Comparison of ENCODE assay signal across 8 mouse cellular contexts in genomic region chr11:87423551-87424325, GRCm38 (mm10). TPM values are rescaled to one million over a fixed set of nuclear protein-coding genes. Genes with fewer than 3 reads are reported as not detected.
A peak's percentile ranks its signal among the peaks of the same experiment; 100 is the strongest.
DNase-seq lines count a peak whose midpoint lies in the region; ATAC-seq and TF ChIP-seq lines count a peak whose summit lies in the region.

No protein-coding gene starts in this region.

- H3K4me2 ChIP-seq in forebrain, postnatal 0 days (ENCODE audit: low read depth), result no peak overlapping the region
- no peak overlapping the region for H3K4me2 ChIP-seq in midbrain, embryonic 14.5 days (ENCODE audit: low read length)

- no peak for ATAC-seq in forebrain, postnatal 0 days
- ATAC-seq in midbrain, embryonic 14.5 days (ENCODE audit: low FRiP score, low TSS enrichment), result no peak
- ATAC-seq in activated CD4-positive, CD25-positive, alpha-beta regulatory T cell, adult 4 months, result no peak

- H3K27me3 ChIP-seq in forebrain, postnatal 0 days (ENCODE audit: insufficient read depth, low read length), result no peaks in the 10 kb centered on the region
- no peaks in the 10 kb centered on the region for H3K27me3 ChIP-seq in midbrain, embryonic 14.5 days (ENCODE audit: control insufficient read depth, insufficient read depth, low read length)

- TF ChIP-seq CTCF in forebrain, postnatal 0 days (IDR thresholded peaks at IDR 0.05; ENCODE audit: low read depth), result no peak

- H3K9ac ChIP-seq in forebrain, postnatal 0 days, result no peak overlapping the region
- H3K9ac ChIP-seq in midbrain, embryonic 14.5 days (replicated peaks; ENCODE audit: low read length), result no peak overlapping the region

- WGBS in forebrain, postnatal 0 days, result 39% methylated on average over 6 of the region's 6 CpGs
- 46% methylated on average over 6 of the region's 6 CpGs for WGBS in midbrain, embryonic 14.5 days

- peak overlapping the region; percentile 66 for H3K27ac ChIP-seq in forebrain, postnatal 0 days (ENCODE audit: low read depth, low read length)
- peak overlapping the region; percentile 84 for H3K27ac ChIP-seq in midbrain, embryonic 14.5 days (replicated peaks; ENCODE audit: low read depth, low read length)

- H3K4me1 ChIP-seq in forebrain, postnatal 0 days (ENCODE audit: insufficient read depth), result no peaks in the 10 kb centered on the region; the same call in 1 of the 2 replicates
- H3K4me1 ChIP-seq in midbrain, embryonic 14.5 days (ENCODE audit: control insufficient read depth, insufficient read depth, low read length), result peaks cover 5% of the 10 kb centered on the region; the same call in 1 of the 2 replicates

- no peak overlapping the region for H3K4me3 ChIP-seq in forebrain, postnatal 0 days (ENCODE audit: low read depth, low read length)
- H3K4me3 ChIP-seq in midbrain, embryonic 14.5 days (replicated peaks; ENCODE audit: low read depth, low read length), result no peak overlapping the region

- peak; percentile 17 for DNase-seq in kidney, adult 11 months
- no peak for DNase-seq in kidney, postnatal 4 days
- peak; percentile 66 for DNase-seq in NIH3T3 (ENCODE audit: low read depth)
- no peak for DNase-seq in forebrain, postnatal 0 days
- DNase-seq in midbrain, embryonic 14.5 days, result no peak
- DNase-seq in gastrocnemius, postnatal 25 days, result no peak
- DNase-seq in frontal cortex, postnatal 36 days (ENCODE audit: low spot score in 2 of 2), result no peak

- no peaks in the 10 kb centered on the region for H3K36me3 ChIP-seq in forebrain, postnatal 0 days (ENCODE audit: insufficient read depth)
- H3K36me3 ChIP-seq in midbrain, embryonic 14.5 days (ENCODE audit: control insufficient read depth, insufficient read depth, low read length), result no peaks in the 10 kb centered on the region

- H3K9me3 ChIP-seq in forebrain, postnatal 0 days (ENCODE audit: low read length), result no peaks in the 10 kb centered on the region
- H3K9me3 ChIP-seq in midbrain, embryonic 14.5 days (ENCODE audit: control insufficient read depth, low read length), result no peaks in the 10 kb centered on the region

RNA-seq across cellular contexts. Expression of gene Tex14, which starts 18.9 kb away (rescaled TPM):
- total RNA-seq in forebrain, postnatal 0 days (2014; rRNA removed), result 0.23 and 0.81 TPM in 2 replicates
- 0.03 and 0.23 TPM in 2 replicates for polyA plus RNA-seq in forebrain, postnatal 0 days (2015; fragmentation: Nextera tagmentation; extraction: Ambion mirVana)
- 0.86 and 0.92 TPM in 2 replicates for polyA plus RNA-seq in midbrain, embryonic 14.5 days (2014; fragmentation: Nextera tagmentation; extraction: Ambion mirVana)
- total RNA-seq in gastrocnemius, postnatal 25 days (2021), result under 1 TPM in 1 of 2 experiments, not detected in 1; 0.27 TPM
- under 1 TPM; 0.22 to 0.58 TPM for polyA plus RNA-seq in activated CD4-positive, CD25-positive, alpha-beta regulatory T cell, adult 4 months (2017; shearing (Covaris generic))

RNA-seq across cellular contexts. Expression of gene Rad51c, which starts 19.0 kb away (rescaled TPM):
- 1.9 and 4.0 TPM in 2 replicates for total RNA-seq in forebrain, postnatal 0 days (2014; rRNA removed)
- 1.9 and 2.6 TPM in 2 replicates for polyA plus RNA-seq in forebrain, postnatal 0 days (2015; fragmentation: Nextera tagmentation; extraction: Ambion mirVana)
- polyA plus RNA-seq in midbrain, embryonic 14.5 days (2014; fragmentation: Nextera tagmentation; extraction: Ambion mirVana), result 3.3 and 5.6 TPM in 2 replicates
- total RNA-seq in gastrocnemius, postnatal 25 days (2021), result under 1 TPM; 0.15 to 0.51 TPM
- 1 to 10 TPM; 1.2 to 1.6 TPM for polyA plus RNA-seq in activated CD4-positive, CD25-positive, alpha-beta regulatory T cell, adult 4 months (2017; shearing (Covaris generic))

Comparison
In these comparisons a context has a peak if more than half of its experiments do, and no peak if none do; other contexts are left out.
1. DNase-seq: peak in kidney, adult 11 months (single experiment) and NIH3T3 (single experiment); none in kidney, postnatal 4 days (0 of 2), forebrain, postnatal 0 days (single experiment), midbrain, embryonic 14.5 days (single experiment), gastrocnemius, postnatal 25 days (single experiment) and frontal cortex, postnatal 36 days (0 of 2).